Mouse (Mus musculus) ovary, postnatal 10 days (tissue): ENCODE data around the gene Coq5.
"Not testable (repeated sequence)": the region's sequence is repeated elsewhere in the genome, so short reads cannot be mapped to it uniquely, and the experiment has no call there.

Experiments used
- DNase-seq: peaks from one replicate; pipeline ENCODE4 v3.0.0; 2022; ENCODE audit warnings: low spot score

The Coq5 gene

DNA sequence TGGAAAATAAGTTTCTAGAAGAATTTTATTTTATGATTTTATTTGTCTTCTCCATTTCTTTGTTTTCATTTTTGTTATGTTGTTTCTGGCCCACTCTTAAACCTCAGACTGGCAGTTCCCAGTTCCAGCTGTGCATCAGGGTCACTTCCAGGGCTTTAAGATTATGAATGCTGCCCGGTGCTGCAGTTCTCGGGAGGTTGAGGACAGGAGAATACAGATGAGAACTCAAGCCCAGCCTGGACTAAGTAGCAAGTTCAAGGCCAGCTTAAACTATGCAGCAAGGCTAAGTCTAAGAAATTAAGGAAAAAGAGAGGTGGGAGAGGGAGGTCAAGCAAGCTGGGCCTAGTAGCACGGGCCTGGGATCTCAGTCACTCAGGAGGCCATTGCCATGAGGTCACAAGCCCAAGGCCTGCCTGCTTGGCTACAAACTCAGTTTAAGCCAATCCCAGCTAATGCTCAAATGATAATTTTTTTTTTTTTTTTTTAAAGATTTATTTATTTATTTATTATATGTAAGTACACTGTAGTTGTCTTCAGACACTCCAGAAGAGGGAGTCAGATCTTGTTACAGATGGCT is 11.9 kb upstream of the Coq5 start:
- DNase-seq, result no peak

DNA sequence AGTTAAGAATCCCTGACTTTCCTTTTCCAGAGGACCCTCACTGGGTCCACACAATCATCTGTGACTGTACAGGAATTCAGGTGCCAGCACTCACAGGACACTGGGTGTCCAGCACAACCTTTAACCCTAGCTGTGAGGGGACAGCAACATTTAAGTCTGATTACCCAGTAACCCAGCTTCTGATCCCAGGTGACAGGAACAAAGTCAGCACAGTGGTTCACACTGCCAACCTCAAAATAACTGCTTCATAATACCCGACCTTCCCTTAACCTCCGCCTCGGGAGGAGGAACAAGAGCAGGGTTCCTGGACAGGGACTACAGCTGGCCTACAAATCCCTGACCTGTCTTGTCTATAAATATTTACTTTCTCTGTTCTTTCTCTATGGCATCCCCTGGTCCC is 11.2 kb upstream of the Coq5 start:
- no peak for DNase-seq

GRCm38 (mm10) chr5:115269969-115270368 is 9.5 kb upstream of the Coq5 start:
- no peak for DNase-seq

GRCm38 (mm10) chr5:115271931-115272811 is 7.3 kb upstream of the Coq5 start:
- DNase-seq, result peak; percentile 24

DNA sequence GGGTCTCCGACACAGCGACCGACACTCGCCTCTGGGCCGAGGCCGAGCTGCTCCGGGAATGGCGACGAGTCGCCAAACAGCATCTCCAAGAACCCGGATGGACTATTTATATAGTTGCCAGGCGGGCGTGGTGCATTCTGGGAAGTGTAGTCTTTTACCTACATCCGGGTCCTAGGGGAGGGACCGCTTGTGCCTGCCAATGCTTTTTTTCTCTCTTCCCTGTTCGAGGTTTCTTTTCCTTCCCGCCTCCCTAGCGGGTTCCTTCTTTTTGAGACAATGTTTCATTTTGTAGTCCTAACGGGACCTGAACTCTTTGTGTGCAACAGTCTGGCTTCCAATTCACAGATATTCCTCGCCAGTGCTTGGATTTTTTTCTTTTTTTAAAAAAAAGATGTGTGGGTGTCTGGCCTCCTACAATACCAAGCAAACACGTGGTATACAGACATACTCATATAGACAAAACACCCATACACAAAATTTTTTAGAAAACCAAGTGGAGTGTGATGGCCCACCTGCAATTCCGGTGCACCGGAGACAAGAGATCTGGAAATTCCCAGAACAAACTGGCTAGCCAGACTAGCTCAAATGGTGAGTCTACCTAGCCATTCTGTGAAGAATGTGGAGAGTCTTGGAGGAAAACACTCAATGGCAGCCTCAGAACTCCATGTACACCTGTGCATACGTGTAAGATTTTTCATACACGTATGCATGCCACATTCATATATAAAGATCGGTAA is 6.5 kb upstream of the Coq5 start, which contains the start of gene Rnf10:
Gene Rnf10 (minus strand): TSS at position 87 of the 737 bp plus-strand sequence.
- peak; percentile 98 for DNase-seq

GRCm38 (mm10) chr5:115273549-115274135 is 5.8 kb upstream of the Coq5 start:
- DNase-seq, result no peak

DNA sequence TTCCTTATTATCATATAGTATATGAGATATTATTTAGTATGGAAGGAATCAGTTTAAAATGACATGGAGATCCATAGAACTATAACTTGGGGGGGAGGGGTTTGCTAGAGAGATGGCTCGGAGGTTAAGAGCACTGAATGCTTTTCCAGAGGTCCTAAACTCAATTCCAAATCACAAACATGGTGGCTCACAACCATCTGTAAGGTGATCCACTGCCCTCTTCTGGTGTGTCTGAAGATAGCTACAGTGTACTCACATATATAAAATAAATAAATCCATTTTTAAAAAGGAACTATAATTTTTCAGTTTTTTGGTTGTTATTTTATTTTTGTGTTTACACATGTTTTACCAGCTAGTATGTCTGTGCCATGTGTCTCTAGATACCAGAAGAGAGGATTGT is 5.1 kb upstream of the Coq5 start:
- DNase-seq, result no peak

DNA sequence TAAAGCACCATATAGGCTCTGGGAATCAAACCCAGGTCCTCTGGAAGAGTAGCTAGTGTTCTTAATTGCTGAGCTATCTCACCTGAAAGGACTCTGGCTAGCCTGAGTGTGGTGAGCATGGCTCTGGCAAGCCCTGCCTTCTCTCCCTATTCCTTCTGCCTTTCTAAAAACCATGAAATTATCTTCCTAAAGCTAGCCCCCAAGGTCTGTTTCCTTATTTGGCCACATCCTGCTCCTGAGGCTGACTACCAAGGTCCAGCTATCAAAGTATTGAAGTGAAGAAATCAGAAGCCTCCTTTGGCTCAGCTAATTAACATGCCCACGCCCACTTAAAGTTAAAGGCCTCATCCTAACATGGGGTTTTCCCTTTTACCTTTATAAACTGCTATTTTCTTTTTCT is 4.7 kb upstream of the Coq5 start:
- no peak for DNase-seq

DNA sequence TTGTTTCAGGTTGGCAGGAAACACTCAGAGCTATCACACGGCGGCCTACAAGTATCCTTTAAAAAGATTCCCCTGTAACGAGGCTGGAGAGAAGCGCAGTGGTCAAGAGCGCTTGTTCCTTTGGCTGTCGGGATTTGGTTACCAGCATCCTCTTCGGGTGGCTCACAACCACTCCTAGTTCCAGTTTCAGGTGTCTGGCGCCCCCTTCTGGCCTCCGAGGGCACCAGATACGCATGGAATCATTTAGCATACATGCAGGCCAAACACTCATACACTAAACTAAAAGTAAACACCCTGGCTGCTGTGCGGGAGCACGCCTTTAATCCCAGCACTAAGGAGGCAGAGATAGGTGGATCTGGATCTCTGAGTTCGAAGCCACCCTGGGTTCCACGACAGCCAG is 3.5 kb upstream of the Coq5 start:
- no peak for DNase-seq

- DNase-seq, result no peak
These were observed 1.4 kb upstream of the Coq5 start for GRCm38 (mm10) chr5:115278053-115278452.

DNA sequence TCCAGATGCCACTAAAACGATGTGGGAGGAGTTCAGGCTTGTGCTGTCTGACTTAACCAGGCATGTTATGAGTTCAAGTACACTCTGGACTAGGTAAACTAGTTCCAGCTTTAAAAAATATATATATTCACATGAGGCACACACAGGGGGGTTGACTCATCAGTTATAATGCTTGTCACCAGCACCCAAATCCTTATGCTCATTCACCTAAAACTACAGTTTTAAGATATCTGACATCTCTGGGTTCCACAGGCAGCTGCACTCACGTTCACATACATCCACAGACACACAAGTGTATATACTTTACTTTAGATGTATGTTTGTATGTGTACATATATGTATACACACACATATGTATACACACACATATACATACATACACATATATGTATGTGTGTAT is 681 bp upstream of the Coq5 start:
- DNase-seq, result no peak

GRCm38 (mm10) chr5:115280050-115280687 is 703 bp downstream of the Coq5 start:
- no peak for DNase-seq

DNA sequence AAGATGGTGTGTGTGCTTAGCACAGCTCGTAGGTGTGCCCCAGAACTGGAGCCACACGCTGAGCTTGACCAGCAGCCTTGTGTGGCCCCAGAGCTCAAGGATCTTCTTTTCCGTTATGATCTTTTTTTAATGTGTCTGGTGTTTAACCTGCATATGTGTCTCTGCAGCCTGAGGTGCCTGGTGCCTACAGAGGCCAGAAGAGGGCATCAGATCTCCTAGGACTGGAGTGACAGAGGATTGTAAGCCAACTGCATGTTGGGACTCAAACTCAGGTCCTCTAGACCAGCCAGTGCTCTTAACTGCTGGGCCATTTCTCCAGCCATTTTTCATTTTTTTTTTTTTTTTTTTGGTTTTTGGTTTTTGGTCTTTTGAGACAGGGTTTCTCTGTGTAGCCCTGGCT is 5.3 kb downstream of the Coq5 start:
- DNase-seq, result no peak

DNA sequence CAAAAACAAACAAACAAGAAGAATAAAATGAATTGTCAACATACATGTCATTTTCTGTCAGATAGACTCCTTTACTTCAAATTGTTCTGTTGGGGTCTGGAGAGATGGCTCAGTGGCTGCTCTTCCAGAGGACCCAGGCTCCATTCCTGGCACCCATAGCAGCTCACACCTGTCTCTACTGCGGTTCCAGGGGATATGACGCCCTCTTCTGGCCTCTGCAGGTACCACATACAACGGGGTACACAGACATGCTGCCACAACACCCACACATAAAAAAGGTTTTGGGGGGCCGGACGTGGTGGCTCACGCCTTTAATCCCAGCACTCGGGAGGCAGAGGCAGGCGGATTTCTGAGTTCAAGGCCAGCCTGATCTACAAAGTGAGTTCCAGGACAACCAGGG is 14.7 kb downstream of the Coq5 start:
- DNase-seq, result no peak

GRCm38 (mm10) chr5:115296347-115296746 is 16.9 kb downstream of the Coq5 start:
- no peak for DNase-seq

DNA sequence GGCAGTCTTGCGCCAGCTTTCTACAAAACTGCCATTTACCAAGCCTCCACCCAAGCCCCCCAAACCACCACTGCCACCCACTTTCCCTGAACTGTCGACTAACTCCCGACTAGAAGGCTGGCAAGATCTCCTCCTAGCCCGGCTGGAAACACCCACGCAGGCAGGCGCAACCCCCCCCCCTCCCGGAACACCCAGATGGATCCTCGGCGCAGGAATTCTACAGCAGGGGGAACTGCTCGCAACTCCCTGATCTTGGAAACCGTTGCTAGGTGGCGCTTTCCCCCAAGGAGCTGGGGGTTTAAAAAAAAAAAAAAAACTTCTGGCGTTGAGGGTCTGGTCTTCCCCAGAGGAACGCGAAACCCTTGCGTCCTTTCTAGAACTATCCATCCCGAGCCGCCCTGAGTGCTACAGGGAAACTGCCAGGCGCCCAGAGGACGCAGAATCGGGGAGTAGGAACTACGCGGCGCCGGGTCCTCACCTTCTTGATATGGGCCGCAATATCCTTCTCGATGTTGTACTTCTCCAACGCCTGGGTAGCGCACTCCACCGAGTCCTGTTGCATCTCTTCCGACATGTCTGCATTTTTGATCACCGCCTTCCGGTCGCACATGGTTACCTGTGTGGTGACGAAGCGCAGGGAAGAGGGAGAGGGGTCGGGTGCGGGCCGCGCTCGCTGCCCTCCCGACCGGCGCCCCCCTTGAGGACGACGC is 20.7 kb downstream of the Coq5 start:
- peak; percentile 34 for DNase-seq

DNA sequence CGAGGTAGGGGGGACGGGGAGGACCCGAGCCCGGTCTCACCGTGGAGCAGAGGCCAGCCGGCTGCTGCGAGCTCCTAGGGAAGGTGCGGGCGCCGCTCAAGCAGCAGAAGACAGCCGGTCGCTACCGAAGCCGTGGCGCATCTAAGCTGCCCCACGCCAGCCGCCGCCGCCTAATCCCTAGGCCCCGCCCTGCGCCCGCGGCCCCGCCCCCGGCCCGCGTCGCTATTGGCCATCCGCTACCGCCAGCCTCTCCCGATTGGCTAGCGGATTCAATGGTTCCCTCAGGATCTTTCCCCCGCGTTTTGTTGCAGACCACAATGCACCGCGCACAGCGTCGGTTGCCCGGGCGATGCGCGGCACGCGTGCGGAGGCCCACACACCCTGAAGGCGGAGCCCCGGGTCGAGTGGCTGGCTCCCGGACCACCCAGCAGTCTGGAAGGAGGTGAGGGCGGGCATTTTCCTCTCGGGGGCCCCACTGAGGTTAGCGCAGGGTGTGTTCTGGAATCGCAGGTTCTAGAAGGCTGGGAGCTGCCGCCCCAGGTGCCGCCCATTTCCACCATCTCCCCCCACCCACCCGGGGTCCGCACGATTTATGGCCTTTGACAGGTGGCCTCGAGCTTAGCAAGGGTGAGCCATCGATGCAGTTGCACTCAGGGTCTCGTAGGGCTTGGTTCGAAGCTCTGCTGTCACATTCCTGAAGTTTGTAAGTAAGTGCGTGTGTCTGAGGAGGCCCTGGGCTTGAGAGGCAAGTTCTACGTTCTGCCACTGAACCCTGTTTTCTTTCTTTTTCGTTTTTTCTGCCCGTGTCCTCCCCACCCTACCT is 21.5 kb downstream of the Coq5 start, which contains the start of gene Dynll1:
Gene Dynll1 (minus strand): TSS at position 208 of the 823 bp plus-strand sequence.
- peak; percentile 100 for DNase-seq

- no peak for DNase-seq
These were observed 22.1 kb downstream of the Coq5 start for GRCm38 (mm10) chr5:115301615-115302014.

GRCm38 (mm10) chr5:115302190-115302589 is 22.7 kb downstream of the Coq5 start:
- not testable (repeated sequence) for DNase-seq

DNA sequence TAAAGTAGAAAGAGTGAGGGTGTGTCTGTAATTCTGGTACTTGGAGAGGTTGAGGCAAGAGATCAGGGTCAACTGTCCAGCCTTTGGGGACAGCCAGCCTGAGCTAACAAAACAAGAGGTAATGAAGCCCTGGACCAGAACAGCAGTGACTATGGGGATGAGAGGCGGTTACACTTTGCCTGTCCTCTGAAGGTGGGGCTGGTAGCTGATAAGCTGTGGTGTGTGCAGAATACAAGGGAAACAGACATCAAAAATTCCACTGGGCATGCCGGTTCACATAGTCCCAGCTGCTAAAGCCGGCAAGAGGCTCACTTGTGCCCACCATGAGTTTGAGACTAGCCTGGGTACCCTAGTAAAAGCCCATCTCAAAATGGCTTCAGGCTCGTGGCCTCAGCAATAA is 32.9 kb downstream of the Coq5 start:
- DNase-seq, result no peak
